Comparison of ENCODE assay signal across 10 mouse cellular contexts in the genomic region with DNA sequence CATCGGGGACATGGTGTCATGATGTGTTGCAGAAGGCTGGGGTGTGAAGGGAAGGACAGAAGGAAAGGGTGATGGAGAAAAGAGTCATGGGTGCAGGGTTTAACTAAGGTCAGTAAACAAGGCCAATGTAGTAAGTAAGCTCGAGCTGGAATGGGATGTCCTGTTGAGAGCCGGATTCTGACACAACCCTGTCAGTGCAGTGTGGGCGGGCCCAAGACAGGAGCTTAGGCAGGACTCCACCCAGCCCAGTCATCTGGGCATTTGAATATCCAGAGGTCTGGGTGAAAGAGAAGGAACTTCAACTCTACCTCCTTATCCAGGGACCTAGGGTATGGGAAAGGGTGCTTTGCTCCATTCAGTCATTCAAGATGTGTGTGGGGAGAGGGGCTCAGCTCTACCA. TPM values are rescaled to one million over a fixed set of nuclear protein-coding genes. Genes with fewer than 3 reads are reported as not detected.
A peak's percentile ranks its signal among the peaks of the same experiment; 100 is the strongest.
DNase-seq lines count a peak whose midpoint lies in the region; ATAC-seq and TF ChIP-seq lines count a peak whose summit lies in the region.
"Had no signal": no experiment of that assay in that cellular context is flagged by ENCODE, and none has a peak within 500 bp of the region (broad histone marks: within the 10 kb centered on the region; RNA-seq: fewer than 3 reads in every experiment).

No protein-coding gene starts in this region.

- TF ChIP-seq CTCF in hindbrain, postnatal 0 days (IDR thresholded peaks at IDR 0.05; ENCODE audit: low read depth) = no peak

- H3K27ac ChIP-seq in hindbrain, embryonic 10.5 days = peak overlapping the region; percentile 8; the same call in 1 of the 2 replicates
- no peak overlapping the region for H3K27ac ChIP-seq in hindbrain, postnatal 0 days
- peak overlapping the region; percentile 53; the same call in 1 of the 2 replicates for H3K27ac ChIP-seq in limb, embryonic 10.5 days

- no peaks in the 10 kb centered on the region for H3K36me3 ChIP-seq in hindbrain, embryonic 10.5 days
- no peaks in the 10 kb centered on the region for H3K36me3 ChIP-seq in hindbrain, postnatal 0 days (ENCODE audit: insufficient read depth, low read length)
- no peaks in the 10 kb centered on the region for H3K36me3 ChIP-seq in limb, embryonic 10.5 days

- H3K9ac ChIP-seq in hindbrain, postnatal 0 days (replicated peaks; ENCODE audit: low read length) = no peak overlapping the region

- ATAC-seq in hindbrain, postnatal 0 days = no peak
- no peak for ATAC-seq in frontal cortex, adult (ENCODE audit: low TSS enrichment)
- ATAC-seq in activated CD4-positive, CD25-positive, alpha-beta regulatory T cell, adult 4 months = no peak
- ATAC-seq: forebrain, embryonic 16.5 days had no signal

- no peak overlapping the region for H3K4me2 ChIP-seq in hindbrain, postnatal 0 days (ENCODE audit: low read depth, low read length)

- H3K4me1 ChIP-seq in hindbrain, embryonic 10.5 days (replicated peaks) = peaks cover 59% of the 10 kb centered on the region
- H3K4me1 ChIP-seq in hindbrain, postnatal 0 days (ENCODE audit: insufficient read depth, low read length) = peaks cover 6% of the 10 kb centered on the region; the same call in 1 of the 2 replicates
- H3K4me1 ChIP-seq in limb, embryonic 10.5 days = peaks cover 48% of the 10 kb centered on the region

- H3K27me3 ChIP-seq in hindbrain, embryonic 10.5 days (ENCODE audit: insufficient read depth, poor library complexity, severe bottlenecking) = peaks cover 5% of the 10 kb centered on the region; the same call in 1 of the 2 replicates
- H3K27me3 ChIP-seq in hindbrain, postnatal 0 days (ENCODE audit: insufficient read depth, low read length) = no peaks in the 10 kb centered on the region
- no peaks in the 10 kb centered on the region for H3K27me3 ChIP-seq in limb, embryonic 10.5 days (ENCODE audit: low read depth, poor library complexity, severe bottlenecking)

- WGBS in hindbrain, embryonic 10.5 days = 19% methylated on average over 4 of the region's 4 CpGs
- whole genome bisulfite sequencing in hindbrain, postnatal 0 days = 30% methylated on average over 4 of the region's 4 CpGs
- WGBS in limb, embryonic 10.5 days = 21% methylated on average over 4 of the region's 4 CpGs

- 0 out of 2 replicates have a peak overlapping the region, but pooled peaks have one; percentile 18 for H3K4me3 ChIP-seq in hindbrain, embryonic 10.5 days
- no peak overlapping the region for H3K4me3 ChIP-seq in hindbrain, postnatal 0 days (ENCODE audit: low read length)
- H3K4me3 ChIP-seq in limb, embryonic 10.5 days = peak overlapping the region; percentile 17; the same call in 1 of the 2 replicates

- DNase-seq in hindbrain, embryonic 10.5 days (ENCODE audit: low spot score) = peak; percentile 22
- no peak for DNase-seq in hindbrain, postnatal 0 days (ENCODE audit: low spot score)
- DNase-seq in NIH3T3 (ENCODE audit: low read depth) = peak; percentile 17
- DNase-seq in adrenal gland, postnatal 25 days = peak; percentile 64
- peak; percentile 41 for DNase-seq in limb, embryonic 10.5 days (ENCODE audit: low spot score)
- DNase-seq in urinary bladder, adult 2 months (ENCODE audit: low spot score) = no peak
- DNase-seq: kidney, adult 18-20 months had no signal

- H3K9me3 ChIP-seq in hindbrain, embryonic 10.5 days = no peaks in the 10 kb centered on the region
- H3K9me3 ChIP-seq in hindbrain, postnatal 0 days (ENCODE audit: low read length) = no peaks in the 10 kb centered on the region
- H3K9me3 ChIP-seq in limb, embryonic 10.5 days (replicated peaks) = no peaks in the 10 kb centered on the region

RNA-seq across cellular contexts. Expression of gene Tent4a, which starts 3.9 kb away (rescaled TPM):
- 4.8 TPM in 2 replicates for polyA plus RNA-seq in hindbrain, embryonic 10.5 days (2016; fragmentation: Nextera tagmentation; extraction: Ambion mirVana)
- total RNA-seq in hindbrain, postnatal 0 days (2014; rRNA removed) = 22.3 and 22.6 TPM in 2 replicates
- 4.8 and 5.1 TPM in 2 replicates for polyA plus RNA-seq in hindbrain, postnatal 0 days (2015; fragmentation: Nextera tagmentation; extraction: Ambion mirVana)
- 23.4 and 25.4 TPM in 2 replicates for total RNA-seq in adrenal gland, postnatal 25 days (2021)
- polyA plus RNA-seq in limb, embryonic 10.5 days (2016; fragmentation: Nextera tagmentation; extraction: Ambion mirVana) = 6.0 TPM in 2 replicates
- 13.9 and 15.5 TPM in 2 replicates for polyA plus RNA-seq in urinary bladder, adult 2 months (2012; rRNA removed)
- polyA plus RNA-seq in activated CD4-positive, CD25-positive, alpha-beta regulatory T cell, adult 4 months (2017; shearing (Covaris generic)) = 1 to 10 TPM; 4.4 to 4.5 TPM

RNA-seq across cellular contexts. Expression of gene Nsun2, which starts 4.8 kb away (rescaled TPM):
- polyA plus RNA-seq in hindbrain, embryonic 10.5 days (2016; fragmentation: Nextera tagmentation; extraction: Ambion mirVana) = 98.7 and 141 TPM in 2 replicates
- total RNA-seq in hindbrain, postnatal 0 days (2014; rRNA removed) = 34.9 and 37.6 TPM in 2 replicates
- polyA plus RNA-seq in hindbrain, postnatal 0 days (2015; fragmentation: Nextera tagmentation; extraction: Ambion mirVana) = 61.5 and 62.1 TPM in 2 replicates
- total RNA-seq in adrenal gland, postnatal 25 days (2021) = 84.4 and 102 TPM in 2 replicates
- 172 and 198 TPM in 2 replicates for polyA plus RNA-seq in limb, embryonic 10.5 days (2016; fragmentation: Nextera tagmentation; extraction: Ambion mirVana)
- 59.3 and 67.8 TPM in 2 replicates for polyA plus RNA-seq in urinary bladder, adult 2 months (2012; rRNA removed)
- 10 to 100 TPM; 35.8 to 36.9 TPM for polyA plus RNA-seq in activated CD4-positive, CD25-positive, alpha-beta regulatory T cell, adult 4 months (2017; shearing (Covaris generic))

Comparison
In these comparisons a context has a peak if more than half of its experiments do, and no peak if none do; other contexts are left out.
1. DNase-seq: peak in hindbrain, embryonic 10.5 days (single experiment), NIH3T3 (single experiment), adrenal gland, postnatal 25 days (single experiment) and limb, embryonic 10.5 days (single experiment); none in hindbrain, postnatal 0 days (single experiment) and urinary bladder, adult 2 months (single experiment).